Mouse (Mus musculus) limb, embryonic 11.5 days (tissue): ENCODE results near the gene Celf2. TPM values are rescaled to one million over a fixed set of nuclear protein-coding genes. Genes with fewer than 3 reads are reported as not detected.

ENCODE experiments used
- ATAC-seq: fragments of 200-750 bp; cut with Nextera tagmentation; 2 replicates; pipeline ENCODE4 v1.8.0; 2017; ENCODE audit warnings: low read depth; ENCODE audit not compliant: insufficient number of reproducible peaks, low FRiP score, low TSS enrichment
- DNase-seq: peaks from one replicate; pipeline ENCODE4 v3.0.0-alpha.2; 2015; ENCODE audit warnings: low spot score
- H3K27ac ChIP-seq: fragments of 300-500 bp; sonication (generic); replicated peaks from 2 replicates; pipeline ENCODE4 v1.5.1; 2014; ENCODE audit warnings: low read depth, mild to moderate bottlenecking, low read length
- H3K27me3 ChIP-seq: fragments of 300-500 bp; sonication (generic); 2 replicates; pipeline ENCODE4 v1.6.1; 2014; ENCODE audit warnings: mild to moderate bottlenecking, low read length, mixed read lengths; ENCODE audit not compliant: control insufficient read depth, insufficient read depth
- H3K36me3 ChIP-seq: fragments of 300-500 bp; sonication (generic); 2 replicates; pipeline ENCODE4 v1.6.1; 2014; ENCODE audit warnings: mild to moderate bottlenecking, low read length, moderate library complexity, mixed read lengths; ENCODE audit not compliant: control insufficient read depth, insufficient read depth
- H3K4me1 ChIP-seq: fragments of 300-500 bp; sonication (generic); 2 replicates; pipeline ENCODE4 v1.6.1; 2014; ENCODE audit warnings: low read length, mixed read lengths; ENCODE audit not compliant: control insufficient read depth, insufficient read depth
- H3K4me2 ChIP-seq: fragments of 300-500 bp; sonication (generic); 2 replicates; pipeline ENCODE4 v1.6.1; 2014; ENCODE audit warnings: low read depth, mild to moderate bottlenecking, moderate library complexity; ENCODE audit not compliant: severe bottlenecking
- H3K4me3 ChIP-seq: fragments of 300-500 bp; sonication (generic); 2 replicates; pipeline ENCODE4 v1.5.1; 2014; ENCODE audit warnings: low read depth, low read length
- H3K9ac ChIP-seq: fragments of 300-500 bp; sonication (generic); 2 replicates; pipeline ENCODE4 v1.6.1; 2014; ENCODE audit warnings: mild to moderate bottlenecking, low read length
- H3K9me3 ChIP-seq: fragments of 300-500 bp; sonication (generic); 2 replicates; pipeline ENCODE4 v1.6.1; 2016; ENCODE audit warnings: low read length; ENCODE audit not compliant: control insufficient read depth
- WGBS: fragments of 180-500 bp; shearing (Covaris S2); extraction: QIAGEN DNeasy Blood & Tissue Kit; methylation state at CpG from one replicate; pipeline ENCODE4 v1.1.7; 2014; 5-methylcytosine and 5-hydroxymethylcytosine counted together
- polyA plus RNA-seq: library from polyadenylated mRNA; unstranded; fragments of >200 nt; fragmentation: Nextera tagmentation; extraction: Ambion mirVana; gene quantifications from 2 replicates; pipeline ENCODE4 v1.2.1, GENCODE M21; 2014

Gene Celf2
- polyA plus RNA-seq, 1 experiment from 2014 or later, result 24.1 TPM

DNA sequence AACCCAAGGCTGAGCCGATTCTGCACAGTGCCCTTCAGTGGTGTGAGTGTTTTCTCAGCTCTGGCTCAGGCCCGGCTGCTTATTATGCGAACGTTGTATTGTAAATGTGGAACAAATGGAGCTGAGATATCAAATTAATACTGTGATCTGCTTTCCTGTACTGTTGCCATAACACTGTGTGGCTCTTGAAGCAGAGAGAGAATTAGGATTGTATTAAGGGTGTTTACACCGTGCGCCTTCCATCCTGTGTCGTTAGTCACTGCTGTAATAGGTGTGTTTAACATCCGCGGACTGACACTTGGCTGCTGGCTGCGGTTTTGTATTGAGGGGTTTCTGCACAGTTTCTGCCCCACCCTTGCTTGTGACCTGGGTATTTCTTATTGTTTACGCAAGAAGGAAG, 982.5 kb downstream of the Celf2 start:
- no peaks in the 10 kb centered on the region for H3K9me3 ChIP-seq
- H3K9ac ChIP-seq, result no peak overlapping the region
- no peaks in the 10 kb centered on the region for H3K36me3 ChIP-seq
- no peak overlapping the region for H3K4me3 ChIP-seq
- H3K27me3 ChIP-seq, result no peaks in the 10 kb centered on the region
- H3K4me2 ChIP-seq, result no peak overlapping the region
- no peak overlapping the region for H3K27ac ChIP-seq
- 82% methylated on average over 11 of the region's 11 CpGs for WGBS
- DNase-seq, result no peak
- no peak for ATAC-seq
- H3K4me1 ChIP-seq, result no peaks in the 10 kb centered on the region

DNA sequence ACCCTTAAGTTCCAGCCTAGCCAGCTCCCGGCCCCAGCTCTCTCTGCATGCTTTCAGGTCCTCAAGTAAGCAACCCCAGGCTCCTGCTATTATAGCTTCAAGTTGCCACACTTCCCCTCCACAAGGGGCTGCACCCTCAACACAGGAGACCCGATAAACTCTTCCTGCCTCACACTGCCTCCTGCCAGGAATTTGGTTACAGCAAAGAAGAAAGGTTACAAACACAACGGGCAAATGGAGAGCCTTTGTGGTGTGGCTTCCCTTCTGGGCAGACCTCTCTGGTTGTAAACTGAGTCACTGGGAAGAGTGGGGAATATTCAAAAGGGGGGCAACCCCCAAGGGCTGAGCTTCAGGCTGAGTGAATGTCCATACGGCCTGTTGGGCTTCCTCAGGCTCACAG, 983.1 kb downstream of the Celf2 start:
- Histone ChIP-seq H3K36me3 (no peaks in the 10 kb centered on the region), H3K4me1 (no peaks in the 10 kb centered on the region), H3K27me3 (no peaks in the 10 kb centered on the region), H3K9ac (no peak overlapping the region), H3K9me3 (no peaks in the 10 kb centered on the region), H3K4me3 (no peak overlapping the region), H3K27ac (no peak overlapping the region), H3K4me2 (no peak overlapping the region)
- 43% methylated on average over 4 of the region's 4 CpGs for WGBS
- DNase-seq, result no peak
- no peak for ATAC-seq

DNA sequence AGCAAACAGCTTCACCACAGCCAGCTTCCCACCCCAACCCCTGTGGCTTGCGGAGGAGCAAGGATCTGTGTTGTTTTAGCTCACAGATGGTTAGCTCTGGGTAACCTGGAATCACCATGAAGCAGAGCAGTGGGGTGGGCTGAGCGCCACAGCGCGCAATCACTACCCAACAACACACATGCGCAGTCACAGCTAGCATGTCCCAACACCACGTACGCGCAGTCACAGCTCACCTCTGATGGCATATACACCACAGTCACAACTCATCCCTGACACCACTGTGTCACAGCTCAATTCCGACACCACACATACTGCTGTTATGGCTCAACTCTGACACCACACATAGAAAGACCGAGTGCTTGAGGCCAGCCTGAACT, 985.5 kb downstream of the Celf2 start:
- 94% methylated on average over 10 of the region's 10 CpGs for WGBS

DNA sequence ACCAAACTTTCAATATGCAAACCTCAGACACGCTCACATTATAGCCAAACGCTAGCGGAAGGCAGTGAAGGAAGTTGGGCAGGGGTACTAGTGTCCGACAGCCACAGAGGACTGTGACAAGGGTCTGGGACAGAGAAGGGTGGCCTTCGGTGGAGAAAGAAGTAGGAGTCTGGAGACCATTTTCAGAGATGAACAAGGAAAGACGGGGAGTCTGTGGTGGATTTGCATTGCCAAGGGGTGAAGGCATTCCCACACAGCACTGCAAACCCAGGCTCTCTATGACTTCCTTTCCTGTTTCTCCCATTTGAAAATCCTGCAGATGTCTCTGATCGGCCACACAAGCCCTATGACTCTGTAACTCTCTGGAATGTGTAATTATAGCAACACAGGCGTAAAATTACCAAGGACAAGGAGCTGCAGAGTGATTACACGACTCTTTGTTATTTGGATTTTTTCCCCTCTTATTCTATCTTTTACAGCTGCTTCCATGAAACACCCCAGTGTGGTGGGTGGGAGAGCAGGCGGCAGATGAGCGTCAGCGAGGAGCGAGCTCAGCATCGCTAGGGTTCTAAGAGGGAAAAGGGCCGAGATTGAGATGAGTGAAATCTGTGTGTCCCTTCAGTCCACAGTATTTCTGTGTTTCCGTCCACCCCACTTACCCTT, 986.0 kb downstream of the Celf2 start:
- Histone ChIP-seq H3K27me3 (no peaks in the 10 kb centered on the region), H3K4me2 (no peak overlapping the region), H3K36me3 (no peaks in the 10 kb centered on the region), H3K9ac (no peak overlapping the region), H3K4me3 (no peak overlapping the region), H3K27ac (no peak overlapping the region), H3K4me1 (no peaks in the 10 kb centered on the region), H3K9me3 (no peaks in the 10 kb centered on the region)
- DNase-seq, result no peak
- ATAC-seq, result no peak
- 82% methylated on average over 16 of the region's 16 CpGs for WGBS

More for the DNA sequence above, 985.5 kb downstream of the Celf2 start:
- Histone ChIP-seq H3K9me3 (no peaks in the 10 kb centered on the region), H3K36me3 (no peaks in the 10 kb centered on the region), H3K9ac (no peak overlapping the region), H3K4me1 (no peaks in the 10 kb centered on the region), H3K4me2 (no peak overlapping the region), H3K4me3 (no peak overlapping the region), H3K27ac (no peak overlapping the region), H3K27me3 (no peaks in the 10 kb centered on the region)
- DNase-seq (no peak), ATAC-seq (no peak)

GRCm38 (mm10) chr2:6522411-6522810, 987.0 kb downstream of the Celf2 start:
- Histone ChIP-seq H3K9ac (no peak overlapping the region), H3K4me2 (no peak overlapping the region), H3K9me3 (no peaks in the 10 kb centered on the region), H3K27ac (no peak overlapping the region), H3K4me3 (no peak overlapping the region), H3K27me3 (no peaks in the 10 kb centered on the region), H3K4me1 (no peaks in the 10 kb centered on the region), H3K36me3 (no peaks in the 10 kb centered on the region)
- no peak for DNase-seq
- 79% methylated on average over 4 of the region's 4 CpGs for WGBS
- no peak for ATAC-seq

- WGBS, result 58% methylated on average over 7 of the region's 7 CpGs
- peak; percentile 44; the same call in 1 of the 2 replicates for ATAC-seq
- Histone ChIP-seq H3K4me3 (no peak overlapping the region), H3K9ac (no peak overlapping the region), H3K36me3 (no peaks in the 10 kb centered on the region), H3K4me1 (peaks cover 4% of the 10 kb centered on the region; the same call in 1 of the 2 replicates), H3K9me3 (no peaks in the 10 kb centered on the region), H3K4me2 (no peak overlapping the region), H3K27ac (peak overlapping the region; percentile 59; the same call in 1 of the 2 replicates), H3K27me3 (no peaks in the 10 kb centered on the region)
- peak; percentile 40 for DNase-seq
Observed at GRCm38 (mm10) chr2:6513176-6513575, 996.2 kb downstream of the Celf2 start.

- DNase-seq (peak; percentile 58), ATAC-seq (no peak)
Observed at GRCm38 (mm10) chr2:6507071-6507470, 1002.3 kb downstream of the Celf2 start.

DNA sequence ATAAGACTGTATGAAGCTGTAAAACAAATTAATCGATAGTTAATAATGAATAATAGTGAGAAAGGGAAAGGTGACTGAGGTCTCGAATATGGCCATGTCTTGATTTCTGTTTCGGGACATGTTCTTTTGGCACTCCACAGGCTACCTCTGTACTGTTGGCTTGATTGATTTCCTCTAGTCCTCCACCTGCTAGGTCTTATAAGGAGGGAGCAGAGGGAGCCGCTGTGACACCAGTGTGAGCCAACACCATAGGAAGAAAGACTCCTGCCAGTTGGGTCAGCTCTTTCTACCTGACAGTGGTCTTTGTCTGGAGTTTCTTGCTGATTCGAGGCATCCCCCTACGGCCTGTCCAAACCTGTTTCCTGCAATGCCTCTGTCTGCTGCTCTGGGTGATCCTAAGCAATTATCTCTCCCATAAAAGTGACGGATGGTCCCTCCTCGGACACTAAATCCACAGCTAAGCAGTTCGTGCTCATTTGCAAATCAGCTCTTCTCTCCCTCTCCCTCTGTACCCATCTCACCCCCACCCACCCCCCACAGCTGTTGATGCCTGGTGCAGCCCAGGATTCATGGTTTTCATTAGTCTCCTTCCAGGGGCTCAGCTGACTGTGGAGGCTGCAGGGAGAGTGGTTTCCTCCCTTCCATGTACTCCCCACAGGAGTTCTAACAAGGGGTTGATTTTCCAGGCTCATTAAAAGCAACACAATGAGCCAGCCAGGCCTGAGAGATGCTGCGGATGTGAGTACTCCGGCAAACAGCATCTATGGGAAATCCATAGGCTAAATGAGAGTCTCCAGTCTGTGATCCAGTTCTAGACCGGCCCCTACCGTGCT, 1003.2 kb downstream of the Celf2 start:
- no peaks in the 10 kb centered on the region for H3K36me3 ChIP-seq
- no peaks in the 10 kb centered on the region for H3K9me3 ChIP-seq
- H3K4me2 ChIP-seq, result no peak overlapping the region
- DNase-seq, result peak; percentile 58
- H3K27ac ChIP-seq, result 0 out of 2 replicates have a peak overlapping the region, but pooled peaks have one; percentile 24
- WGBS, result 24% methylated on average over 13 of the region's 13 CpGs
- no peak overlapping the region for H3K4me3 ChIP-seq
- no peak overlapping the region for H3K9ac ChIP-seq
- H3K4me1 ChIP-seq, result peaks cover 19% of the 10 kb centered on the region; the same call in 1 of the 2 replicates
- ATAC-seq, result peak; percentile 73
- H3K27me3 ChIP-seq, result no peaks in the 10 kb centered on the region

More at GRCm38 (mm10) chr2:6507071-6507470, 1002.3 kb downstream of the Celf2 start:
- Histone ChIP-seq H3K4me3 (no peak overlapping the region), H3K4me1 (peaks cover 19% of the 10 kb centered on the region; the same call in 1 of the 2 replicates), H3K9ac (0 out of 2 replicates have a peak overlapping the region, but pooled peaks have one; percentile 22), H3K27me3 (no peaks in the 10 kb centered on the region), H3K27ac (peak overlapping the region; percentile 59; the same call in 1 of the 2 replicates), H3K9me3 (no peaks in the 10 kb centered on the region), H3K36me3 (no peaks in the 10 kb centered on the region), H3K4me2 (no peak overlapping the region)
- 13% methylated on average over 3 of the region's 3 CpGs for WGBS
